Mouse (Mus musculus) G1E (cell line): ENCODE results near the gene Map2k7.

Experiments
- CTCF ChIP-seq: IDR thresholded peaks from 2 replicates; pipeline ENCODE4 v1.5.1; 2012; ENCODE audit warnings: low read depth, low read length, inconsistent platforms, mixed read lengths
- GATA1 ChIP-seq: IDR thresholded peaks from 2 replicates; pipeline ENCODE4 v1.6.1; 2012; ENCODE audit warnings: borderline replicate concordance, low read length, inconsistent platforms, mixed read lengths
- GATA2 ChIP-seq: IDR thresholded peaks from 2 replicates; pipeline ENCODE4 v1.6.1; 2012; ENCODE audit warnings: low read depth, low read length, inconsistent platforms, borderline replicate concordance
- TAL1 ChIP-seq: conservative IDR thresholded peaks from 2 replicates; pipeline ENCODE4 v1.6.1; 2012; ENCODE audit warnings: low read depth, low read length, inconsistent platforms, mixed read lengths

DNA sequence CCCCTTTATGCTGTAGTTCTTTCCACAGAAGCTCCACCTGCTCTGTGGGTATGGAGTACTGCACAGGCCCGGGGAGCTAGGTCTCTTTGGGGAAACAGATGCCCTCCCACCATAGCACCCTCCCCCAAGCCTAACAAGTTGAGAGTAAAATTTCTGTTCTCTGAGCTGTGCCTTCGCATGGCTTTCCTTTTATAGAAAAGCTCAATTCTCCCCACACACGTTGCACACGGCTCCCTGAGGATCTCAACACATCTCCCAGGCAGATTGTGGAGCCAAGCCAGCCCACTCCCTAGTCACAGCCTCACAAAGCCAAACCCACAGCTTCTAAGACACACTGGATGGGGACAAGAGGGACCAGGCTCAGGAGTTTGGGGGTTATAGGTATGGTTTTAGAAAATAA lies 18.4 kb downstream of the Map2k7 start:
- TF ChIP-seq CTCF, result no peak
- TF ChIP-seq TAL1, result no peak
- no peak for TF ChIP-seq GATA1
- no peak for TF ChIP-seq GATA2
